Mouse (Mus musculus): ENCODE measurements around the gene Ankrd6. TPM values are rescaled to one million over a fixed set of nuclear protein-coding genes. Genes with fewer than 3 reads are reported as not detected.
A peak's percentile ranks its signal among the peaks of the same experiment; 100 is the strongest.

Ankrd6 gene
- polyA plus RNA-seq, 1 experiment from 2014 or later: 3.0 TPM

DNA sequence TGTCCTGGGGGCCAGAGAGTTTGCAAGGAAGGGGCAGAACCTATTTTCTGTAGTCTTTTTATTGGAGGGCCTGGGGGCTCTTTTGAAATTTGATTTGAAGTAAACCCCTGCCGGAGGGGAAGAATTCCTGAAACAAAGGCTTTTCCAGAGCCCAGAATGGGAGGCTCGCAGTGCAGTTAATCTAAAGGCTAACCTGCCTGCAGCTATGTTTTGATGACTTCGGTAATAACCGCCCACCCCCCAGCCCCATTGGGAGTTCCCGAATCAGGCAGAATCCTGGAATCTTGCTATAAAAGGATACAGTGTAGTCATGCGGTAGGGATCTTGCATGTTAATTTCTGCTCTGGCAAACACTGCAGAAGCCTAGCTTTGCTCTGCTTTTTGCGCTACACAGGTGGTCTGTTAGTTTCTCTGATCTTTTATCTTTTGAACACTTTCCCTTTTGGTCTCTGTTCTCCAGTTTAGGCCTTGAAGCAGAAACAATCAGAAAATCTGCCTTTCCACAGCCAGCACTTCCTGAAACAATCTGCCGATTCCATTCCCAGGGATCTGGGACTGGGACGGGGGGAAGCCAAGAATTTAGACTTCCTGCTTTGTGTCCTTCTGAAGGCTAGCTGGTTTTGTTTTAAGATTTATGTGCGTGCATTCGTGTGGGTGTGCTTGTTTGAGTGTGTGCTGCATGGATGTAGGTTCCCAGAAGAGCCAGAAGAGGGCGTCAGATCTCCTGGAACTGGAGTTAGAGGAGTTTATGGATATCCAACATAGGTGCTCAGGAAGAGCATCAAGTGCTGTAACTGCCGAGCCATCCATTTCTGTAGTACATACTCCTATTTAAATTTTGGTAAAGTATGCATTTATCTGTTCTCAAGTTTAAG is 34.4 kb upstream of the Ankrd6 start:
- H3K27ac ChIP-seq (ENCODE audit: low read depth, low read length): no peak overlapping the region
- peaks cover 52% of the 10 kb centered on the region for H3K27me3 ChIP-seq (replicated peaks; ENCODE audit: control insufficient read depth, insufficient read depth, low read length)
- no peak for ATAC-seq (replicated peaks; ENCODE audit: low FRiP score)
- no peak for DNase-seq (ENCODE audit: low spot score)
- H3K4me3 ChIP-seq (ENCODE audit: low read depth, low read length): peak overlapping the region; percentile 67
- peaks cover 27% of the 10 kb centered on the region for H3K4me1 ChIP-seq (replicated peaks; ENCODE audit: control insufficient read depth, insufficient read depth, low read length)
- no peak overlapping the region for H3K9ac ChIP-seq (ENCODE audit: low read depth, low read length)
- WGBS: 22% methylated on average over 13 of the region's 13 CpGs
- H3K36me3 ChIP-seq (ENCODE audit: control insufficient read depth, insufficient read depth, low read length): no peaks in the 10 kb centered on the region
- no peaks in the 10 kb centered on the region for H3K9me3 ChIP-seq (ENCODE audit: control insufficient read depth, low read length)
- peak overlapping the region; percentile 99 for H3K4me2 ChIP-seq

DNA sequence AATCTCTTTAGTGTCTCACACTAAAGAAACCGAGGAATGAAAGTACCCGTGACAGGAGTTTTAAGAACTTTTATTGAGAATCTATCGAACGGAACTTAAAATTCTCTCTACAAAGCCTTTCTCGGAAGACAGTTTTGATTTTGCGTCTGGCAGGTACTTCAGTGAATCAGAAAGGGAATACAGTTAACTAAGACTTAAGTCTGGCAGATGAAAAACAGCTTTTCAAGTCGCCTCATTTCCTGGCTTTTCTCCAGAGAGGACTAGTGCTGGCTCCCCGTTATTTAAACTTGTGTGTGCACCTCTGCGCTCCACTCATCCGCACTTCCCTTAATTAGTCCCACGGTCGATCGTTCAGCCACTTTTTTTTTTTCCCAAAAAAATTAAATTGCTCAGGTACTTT is 33.6 kb upstream of the Ankrd6 start:
- no peak for ATAC-seq (replicated peaks; ENCODE audit: low FRiP score)
- Histone ChIP-seq H3K4me1 (replicated peaks; ENCODE audit: control insufficient read depth, insufficient read depth, low read length) (peaks cover 27% of the 10 kb centered on the region), H3K27ac (ENCODE audit: low read depth, low read length) (no peak overlapping the region), H3K4me2 (peak overlapping the region; percentile 99), H3K4me3 (ENCODE audit: low read depth, low read length) (peak overlapping the region; percentile 67), H3K27me3 (replicated peaks; ENCODE audit: control insufficient read depth, insufficient read depth, low read length) (peaks cover 52% of the 10 kb centered on the region), H3K36me3 (ENCODE audit: control insufficient read depth, insufficient read depth, low read length) (no peaks in the 10 kb centered on the region), H3K9me3 (ENCODE audit: control insufficient read depth, low read length) (no peaks in the 10 kb centered on the region), H3K9ac (ENCODE audit: low read depth, low read length) (peak overlapping the region; percentile 67; the same call in 1 of the 2 replicates)
- 2% methylated on average over 13 of the region's 13 CpGs for WGBS
- no peak for DNase-seq (ENCODE audit: low spot score)

DNA sequence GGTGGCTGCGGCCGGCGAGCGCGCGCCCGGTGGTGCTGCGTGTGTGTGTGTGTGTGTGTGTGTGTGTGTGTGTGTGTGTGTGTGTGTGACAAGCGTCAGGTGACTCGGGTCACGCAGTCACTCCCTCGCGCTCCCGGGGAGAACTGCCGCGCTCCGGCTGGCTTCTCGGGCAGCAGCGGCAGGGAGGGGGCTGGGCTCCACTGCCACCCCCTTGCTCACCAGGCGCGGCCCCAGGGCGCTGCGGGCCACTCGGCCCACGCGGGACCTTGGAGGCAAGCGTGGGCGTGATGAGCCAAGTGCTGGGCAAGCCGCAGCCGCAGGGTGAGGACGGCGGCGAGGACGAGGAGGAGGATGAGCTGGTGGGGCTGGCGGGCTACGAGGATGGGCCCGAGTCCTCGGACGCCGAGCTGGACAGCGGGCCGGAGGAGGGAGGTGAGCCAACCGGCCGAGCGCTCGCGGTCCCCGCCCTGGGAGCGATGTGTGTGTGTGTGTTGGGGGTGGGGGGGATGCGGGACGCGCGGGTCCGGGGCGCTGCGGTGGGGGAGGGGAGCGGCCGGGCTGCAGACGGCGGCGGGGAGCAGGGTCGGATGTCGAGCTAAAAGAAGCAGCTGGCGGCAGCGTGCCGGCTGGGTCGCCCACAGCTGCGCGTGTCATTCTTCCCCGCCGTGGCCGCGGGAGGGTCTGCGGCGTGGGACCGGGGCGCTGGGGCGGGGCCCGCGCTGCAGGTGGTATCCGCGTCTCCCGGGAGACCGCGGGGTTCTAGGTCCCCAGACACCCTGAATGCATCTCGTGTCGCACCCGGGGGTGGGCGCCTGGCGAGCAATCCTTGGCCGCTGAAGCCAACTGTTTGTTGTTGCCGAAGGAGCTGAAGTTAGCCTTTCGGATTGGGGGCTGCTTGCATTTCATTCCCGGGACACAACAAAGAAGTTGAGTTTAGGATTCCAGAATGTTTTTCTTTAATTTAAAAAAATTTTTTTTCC is 32.8 kb upstream of the Ankrd6 start:
- peak overlapping the region; percentile 67 for H3K4me3 ChIP-seq (ENCODE audit: low read depth, low read length)
- peaks cover 52% of the 10 kb centered on the region for H3K27me3 ChIP-seq (replicated peaks; ENCODE audit: control insufficient read depth, insufficient read depth, low read length)
- peak overlapping the region; percentile 36 for H3K27ac ChIP-seq (ENCODE audit: low read depth, low read length)
- H3K4me1 ChIP-seq (replicated peaks; ENCODE audit: control insufficient read depth, insufficient read depth, low read length): peaks cover 27% of the 10 kb centered on the region
- DNase-seq (ENCODE audit: low spot score) (peak; percentile 57), ATAC-seq (replicated peaks; ENCODE audit: low FRiP score) (no peak)
- under 1% methylated on average over 70 of the region's 94 CpGs for WGBS
- H3K9me3 ChIP-seq (ENCODE audit: control insufficient read depth, low read length): no peaks in the 10 kb centered on the region
- H3K36me3 ChIP-seq (ENCODE audit: control insufficient read depth, insufficient read depth, low read length): no peaks in the 10 kb centered on the region
- peak overlapping the region; percentile 99 for H3K4me2 ChIP-seq
- H3K9ac ChIP-seq (ENCODE audit: low read depth, low read length): peak overlapping the region; percentile 67

DNA sequence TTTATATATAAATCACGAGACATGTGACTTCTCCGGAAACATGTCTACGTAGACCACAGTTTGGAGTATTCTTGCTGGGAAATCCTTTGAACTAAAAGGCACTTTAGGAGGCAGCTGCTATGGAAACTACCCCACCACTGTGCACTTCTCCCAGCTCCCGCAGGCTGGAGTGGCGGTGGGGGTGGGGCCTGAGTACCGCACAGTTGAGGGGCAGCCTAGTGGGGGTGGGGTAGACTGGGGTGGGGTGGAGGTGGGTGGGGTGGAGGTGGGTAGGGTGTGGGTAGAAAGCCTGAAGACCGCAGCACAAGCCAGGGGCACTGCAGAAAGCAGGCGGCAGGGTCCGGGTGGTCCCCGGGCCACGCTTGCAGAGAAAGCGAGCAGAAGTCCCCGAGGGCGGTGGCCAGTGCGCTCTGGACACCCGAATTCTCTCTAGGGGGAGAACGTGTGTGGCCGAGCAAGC is 32.1 kb upstream of the Ankrd6 start, which contains the start of gene Rragd:
TSS of gene Rragd (plus strand) at position 322 of the 460 bp plus-strand sequence.
- H3K36me3 ChIP-seq (ENCODE audit: control insufficient read depth, insufficient read depth, low read length): no peaks in the 10 kb centered on the region
- peaks cover 27% of the 10 kb centered on the region for H3K4me1 ChIP-seq (replicated peaks; ENCODE audit: control insufficient read depth, insufficient read depth, low read length)
- peak; percentile 40 for DNase-seq (ENCODE audit: low spot score)
- H3K27me3 ChIP-seq (replicated peaks; ENCODE audit: control insufficient read depth, insufficient read depth, low read length): peaks cover 52% of the 10 kb centered on the region
- H3K4me2 ChIP-seq: peak within 1 kb of the TSS; percentile 99
- H3K9ac ChIP-seq (ENCODE audit: low read depth, low read length): peak within 1 kb of the TSS; percentile 67
- H3K9me3 ChIP-seq (ENCODE audit: control insufficient read depth, low read length): no peaks in the 10 kb centered on the region
- peak within 1 kb of the TSS; percentile 67 for H3K4me3 ChIP-seq (ENCODE audit: low read depth, low read length)
- WGBS: under 1% methylated on average over 18 of the region's 18 CpGs
- peak within 1 kb of the TSS; percentile 36 for H3K27ac ChIP-seq (ENCODE audit: low read depth, low read length)
- no peak for ATAC-seq (replicated peaks; ENCODE audit: low FRiP score)

DNA sequence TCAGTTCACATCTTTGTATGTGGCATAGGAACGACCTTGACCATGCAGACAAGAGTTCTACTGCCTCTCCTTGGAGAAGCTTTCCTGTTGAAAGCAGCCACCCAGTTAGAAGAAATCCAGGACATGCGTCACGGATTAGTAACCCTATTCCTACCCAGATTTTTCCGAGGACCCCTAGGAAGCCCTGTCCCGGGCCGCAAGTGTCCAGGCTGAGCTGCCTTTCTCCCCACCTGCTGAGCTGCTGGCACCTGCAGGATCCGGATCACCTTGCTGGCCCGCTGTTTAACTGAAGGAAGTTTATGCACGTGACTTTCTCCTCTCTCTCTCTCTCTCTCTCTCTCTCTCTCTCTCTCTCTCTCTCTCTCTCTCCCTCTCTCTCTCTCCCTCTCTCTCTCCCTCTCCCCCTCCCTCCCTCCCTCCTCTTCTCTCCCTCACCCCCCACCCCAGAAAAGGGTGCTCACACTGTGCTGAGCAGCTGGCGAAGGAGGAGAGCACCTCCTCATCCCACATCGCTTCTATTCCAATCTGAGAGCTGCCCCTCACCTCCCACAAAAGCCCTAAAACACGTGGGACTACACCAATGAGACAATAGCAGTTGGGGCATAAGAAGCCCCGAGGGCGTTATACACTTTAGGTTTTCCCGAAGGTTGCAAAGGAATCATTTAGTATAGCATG is 31.5 kb upstream of the Ankrd6 start:
- H3K4me3 ChIP-seq (ENCODE audit: low read depth, low read length): peak overlapping the region; percentile 67
- 2% methylated on average over 15 of the region's 15 CpGs for WGBS
- H3K4me2 ChIP-seq: peak overlapping the region; percentile 99
- H3K9ac ChIP-seq (ENCODE audit: low read depth, low read length): no peak overlapping the region
- H3K4me1 ChIP-seq (replicated peaks; ENCODE audit: control insufficient read depth, insufficient read depth, low read length): peaks cover 22% of the 10 kb centered on the region
- ATAC-seq (replicated peaks; ENCODE audit: low FRiP score) (no peak), DNase-seq (ENCODE audit: low spot score) (no peak)
- peaks cover 52% of the 10 kb centered on the region for H3K27me3 ChIP-seq (replicated peaks; ENCODE audit: control insufficient read depth, insufficient read depth, low read length)
- no peak overlapping the region for H3K27ac ChIP-seq (ENCODE audit: low read depth, low read length)
- H3K9me3 ChIP-seq (ENCODE audit: control insufficient read depth, low read length): no peaks in the 10 kb centered on the region
- no peaks in the 10 kb centered on the region for H3K36me3 ChIP-seq (ENCODE audit: control insufficient read depth, insufficient read depth, low read length)

DNA sequence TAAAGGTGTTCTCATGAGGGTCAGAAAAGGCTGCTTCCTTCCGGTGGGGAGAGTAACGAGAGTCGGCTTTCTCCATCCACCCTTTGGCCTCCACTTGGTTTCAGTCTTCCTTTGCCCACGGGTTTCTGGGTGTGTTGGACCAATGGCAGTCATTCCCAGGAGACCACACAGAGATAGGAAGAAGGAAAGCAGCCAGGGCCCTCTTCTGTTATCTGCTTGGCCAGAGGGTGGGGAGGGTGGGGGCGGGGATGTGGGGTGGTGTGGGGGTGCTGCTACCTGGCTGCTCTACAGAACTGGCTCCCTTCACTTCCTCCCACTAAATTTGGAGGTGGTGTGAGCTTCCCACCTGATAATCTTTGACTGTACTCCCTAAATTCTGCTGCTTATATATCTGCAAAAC is 31.0 kb upstream of the Ankrd6 start:
- ATAC-seq (replicated peaks; ENCODE audit: low FRiP score) (peak; percentile 52; the same call in 1 of the 2 replicates), DNase-seq (ENCODE audit: low spot score) (no peak)
- no peaks in the 10 kb centered on the region for H3K36me3 ChIP-seq (ENCODE audit: control insufficient read depth, insufficient read depth, low read length)
- no peaks in the 10 kb centered on the region for H3K9me3 ChIP-seq (ENCODE audit: control insufficient read depth, low read length)
- H3K27ac ChIP-seq (ENCODE audit: low read depth, low read length): no peak overlapping the region
- WGBS: 10% methylated on average over 5 of the region's 5 CpGs
- no peak overlapping the region for H3K9ac ChIP-seq (ENCODE audit: low read depth, low read length)
- peaks cover 52% of the 10 kb centered on the region for H3K27me3 ChIP-seq (replicated peaks; ENCODE audit: control insufficient read depth, insufficient read depth, low read length)
- peak overlapping the region; percentile 99 for H3K4me2 ChIP-seq
- peaks cover 22% of the 10 kb centered on the region for H3K4me1 ChIP-seq (replicated peaks; ENCODE audit: control insufficient read depth, insufficient read depth, low read length)
- H3K4me3 ChIP-seq (ENCODE audit: low read depth, low read length): peak overlapping the region; percentile 14

DNA sequence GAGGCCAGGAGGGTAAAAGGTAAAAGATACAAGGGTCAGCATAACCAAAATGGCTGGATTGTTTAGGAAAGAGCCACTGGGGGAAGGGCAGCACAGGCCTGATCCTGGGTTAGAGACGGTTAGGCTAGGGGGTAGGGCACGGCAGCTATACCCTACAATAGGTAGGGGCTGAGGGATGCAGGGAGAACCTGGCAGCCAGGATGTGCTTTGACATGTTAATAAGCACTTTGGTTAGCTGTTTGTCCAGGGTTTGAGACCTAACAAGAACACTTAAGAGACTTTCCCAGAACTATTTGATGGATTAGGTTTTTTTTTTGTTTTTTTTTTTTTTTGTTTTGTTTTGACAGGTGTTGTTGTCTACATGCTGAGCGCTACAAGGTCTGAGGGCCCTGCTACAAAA is 29.4 kb upstream of the Ankrd6 start:
- Histone ChIP-seq H3K4me3 (ENCODE audit: low read depth, low read length) (no peak overlapping the region), H3K9ac (ENCODE audit: low read depth, low read length) (no peak overlapping the region), H3K4me1 (replicated peaks; ENCODE audit: control insufficient read depth, insufficient read depth, low read length) (peaks cover 19% of the 10 kb centered on the region), H3K27ac (ENCODE audit: low read depth, low read length) (no peak overlapping the region), H3K4me2 (no peak overlapping the region), H3K27me3 (replicated peaks; ENCODE audit: control insufficient read depth, insufficient read depth, low read length) (peaks cover 47% of the 10 kb centered on the region), H3K36me3 (ENCODE audit: control insufficient read depth, insufficient read depth, low read length) (no peaks in the 10 kb centered on the region), H3K9me3 (ENCODE audit: control insufficient read depth, low read length) (no peaks in the 10 kb centered on the region)
- WGBS: 74% methylated on average over 3 of the region's 3 CpGs
- DNase-seq (ENCODE audit: low spot score) (no peak), ATAC-seq (replicated peaks; ENCODE audit: low FRiP score) (no peak)

DNA sequence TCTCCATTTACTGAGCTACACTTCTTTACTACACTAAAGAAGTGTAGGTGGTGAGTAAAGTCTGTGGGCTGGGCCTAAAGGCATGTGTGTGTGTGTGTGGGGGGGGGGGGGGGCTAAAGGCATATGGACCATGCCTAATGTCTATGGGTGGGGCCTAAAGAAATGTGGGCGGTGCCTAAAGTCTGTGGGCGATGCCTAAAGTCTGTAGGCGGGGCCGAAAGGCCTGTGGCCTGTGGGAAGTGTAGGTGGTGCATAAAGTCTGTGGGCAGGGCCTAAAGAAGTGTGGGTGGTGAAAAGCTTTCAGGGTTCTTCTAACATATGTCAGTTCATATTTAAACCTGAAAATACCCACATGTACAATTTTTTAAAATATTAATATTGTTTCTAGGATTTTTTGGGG is 26.7 kb upstream of the Ankrd6 start:
- H3K9me3 ChIP-seq (ENCODE audit: control insufficient read depth, low read length): peaks cover 3% of the 10 kb centered on the region; the same call in 1 of the 2 replicates
- no peak overlapping the region for H3K9ac ChIP-seq (ENCODE audit: low read depth, low read length)
- peaks cover 8% of the 10 kb centered on the region for H3K4me1 ChIP-seq (replicated peaks; ENCODE audit: control insufficient read depth, insufficient read depth, low read length)
- WGBS: 73% methylated on average over 4 of the region's 4 CpGs
- no peak overlapping the region for H3K27ac ChIP-seq (ENCODE audit: low read depth, low read length)
- peaks cover 20% of the 10 kb centered on the region for H3K27me3 ChIP-seq (replicated peaks; ENCODE audit: control insufficient read depth, insufficient read depth, low read length)
- ATAC-seq (replicated peaks; ENCODE audit: low FRiP score) (no peak), DNase-seq (ENCODE audit: low spot score) (no peak)
- no peak overlapping the region for H3K4me2 ChIP-seq
- no peak overlapping the region for H3K4me3 ChIP-seq (ENCODE audit: low read depth, low read length)
- H3K36me3 ChIP-seq (ENCODE audit: control insufficient read depth, insufficient read depth, low read length): no peaks in the 10 kb centered on the region

All from liver, embryonic 11.5 days (tissue).